Mouse (Mus musculus) heart, adult 18-20 months (tissue): ENCODE measurements around the gene Rab30. TPM values are rescaled to one million over a fixed set of nuclear protein-coding genes. Genes with fewer than 3 reads are reported as not detected.
"Not testable (repeated sequence)": the region's sequence is repeated elsewhere in the genome, so short reads cannot be mapped to it uniquely, and the experiment has no call there.

Source experiments
- DNase-seq, 2 experiments: peaks; one replicate each; pipeline ENCODE4 v3.0.0; 2021 to 2022; ENCODE audit warnings: mixed read lengths in 1 of 2
- total RNA-seq, 2 experiments: library from RNA; stranded (reverse); gene quantifications; 2 replicates each; pipeline ENCODE4 v1.2.3; 2021

Gene Rab30
- total RNA-seq, 2 experiments from 2014 or later: 22.0 to 23.3 TPM

DNA sequence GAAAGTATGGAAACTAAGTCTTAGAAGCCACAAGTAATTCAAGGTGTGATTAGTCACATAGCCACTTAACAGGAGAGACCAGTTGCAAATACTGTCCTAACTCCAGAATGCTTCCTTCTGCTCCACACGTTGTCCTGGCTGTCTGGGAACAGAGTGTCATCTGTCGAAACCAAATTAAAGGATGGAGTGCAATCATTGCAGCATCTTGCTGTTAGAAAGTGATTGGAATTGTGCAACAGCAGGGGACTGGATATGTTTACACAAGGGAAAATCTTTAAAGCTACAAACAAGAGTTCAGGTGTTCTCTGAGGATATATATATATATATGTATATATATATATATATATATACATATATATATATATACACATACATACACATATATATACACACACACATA is 9.0 kb downstream of the Rab30 start:
- no peak for DNase-seq

DNA sequence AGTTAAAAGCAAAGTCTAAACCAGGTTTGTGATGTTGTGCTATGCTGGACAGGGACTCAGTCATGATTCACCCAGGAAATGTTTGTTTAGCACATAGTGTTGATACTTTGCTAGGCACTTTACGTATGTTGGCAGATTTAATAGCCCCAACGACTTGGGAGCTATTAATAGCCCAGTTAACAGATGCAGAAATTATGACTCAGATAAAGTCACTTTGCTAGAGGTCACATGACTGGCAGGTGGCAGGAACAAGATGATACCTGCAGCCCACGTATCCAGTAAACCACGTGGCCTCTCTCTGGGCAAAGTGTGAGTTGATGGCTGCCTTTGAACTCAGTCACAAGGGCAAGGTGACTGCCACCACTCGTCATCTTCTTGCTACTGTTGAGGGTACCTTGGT is 16.7 kb downstream of the Rab30 start:
- DNase-seq: no peak

DNA sequence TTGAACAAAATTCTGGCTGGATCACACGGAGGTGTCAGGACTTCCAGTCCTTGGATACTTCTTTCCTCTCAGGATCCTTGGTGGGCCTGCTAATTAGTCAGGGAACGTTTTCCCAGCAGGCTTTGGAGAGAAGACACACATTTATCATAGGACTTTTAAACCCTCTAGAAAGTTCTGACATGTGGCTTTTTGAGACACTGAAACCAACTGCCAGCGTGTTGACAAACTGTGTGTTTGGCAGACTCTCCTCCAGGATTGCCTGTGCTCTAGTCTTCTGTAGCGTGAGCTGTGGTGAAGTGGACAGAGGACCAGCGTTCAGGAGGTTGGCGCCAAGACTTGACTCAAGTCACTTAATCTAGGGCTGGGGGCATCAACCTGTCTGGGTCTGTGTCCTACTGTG is 19.2 kb downstream of the Rab30 start:
- no peak for DNase-seq

DNA sequence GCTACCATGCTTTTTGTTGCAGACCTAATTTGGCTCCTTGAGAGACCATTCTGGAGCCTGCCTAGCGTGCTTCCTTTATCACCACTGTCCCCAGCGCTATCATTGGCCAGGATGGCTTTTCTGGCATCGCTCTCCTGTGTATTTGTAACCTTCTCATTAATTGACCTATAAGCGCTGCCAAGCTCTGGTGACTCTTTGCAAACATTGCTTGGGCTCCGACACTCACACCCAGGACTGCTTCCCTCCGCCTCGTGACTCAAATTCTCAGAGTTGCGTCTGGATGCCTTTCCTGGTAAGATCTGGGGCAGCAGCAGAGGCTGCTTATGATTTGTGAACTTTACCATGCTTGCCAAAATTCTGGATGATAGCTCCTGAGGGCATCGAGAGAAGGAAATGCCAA is 19.8 kb downstream of the Rab30 start:
- peak; percentile 72 to 82 for DNase-seq

DNA sequence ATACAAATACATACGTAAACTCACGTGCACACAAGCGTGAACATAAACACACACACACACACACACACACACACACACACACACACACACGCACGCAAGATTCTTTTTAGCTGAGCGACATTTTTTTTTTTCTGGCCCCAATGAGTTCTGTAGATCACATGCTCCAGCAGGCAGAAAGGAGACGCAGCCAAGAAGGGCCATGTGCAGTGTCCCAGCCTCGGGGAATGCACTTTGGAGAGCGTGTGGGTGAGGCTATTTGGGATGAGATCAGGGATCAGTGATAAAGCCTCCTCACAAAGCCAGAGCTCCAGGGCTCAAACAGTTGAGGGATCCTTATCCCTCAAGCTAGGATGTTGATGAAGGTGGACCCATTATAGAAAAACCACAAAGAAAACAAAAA is 24.0 kb downstream of the Rab30 start:
- peak; percentile 64 to 68 for DNase-seq

DNA sequence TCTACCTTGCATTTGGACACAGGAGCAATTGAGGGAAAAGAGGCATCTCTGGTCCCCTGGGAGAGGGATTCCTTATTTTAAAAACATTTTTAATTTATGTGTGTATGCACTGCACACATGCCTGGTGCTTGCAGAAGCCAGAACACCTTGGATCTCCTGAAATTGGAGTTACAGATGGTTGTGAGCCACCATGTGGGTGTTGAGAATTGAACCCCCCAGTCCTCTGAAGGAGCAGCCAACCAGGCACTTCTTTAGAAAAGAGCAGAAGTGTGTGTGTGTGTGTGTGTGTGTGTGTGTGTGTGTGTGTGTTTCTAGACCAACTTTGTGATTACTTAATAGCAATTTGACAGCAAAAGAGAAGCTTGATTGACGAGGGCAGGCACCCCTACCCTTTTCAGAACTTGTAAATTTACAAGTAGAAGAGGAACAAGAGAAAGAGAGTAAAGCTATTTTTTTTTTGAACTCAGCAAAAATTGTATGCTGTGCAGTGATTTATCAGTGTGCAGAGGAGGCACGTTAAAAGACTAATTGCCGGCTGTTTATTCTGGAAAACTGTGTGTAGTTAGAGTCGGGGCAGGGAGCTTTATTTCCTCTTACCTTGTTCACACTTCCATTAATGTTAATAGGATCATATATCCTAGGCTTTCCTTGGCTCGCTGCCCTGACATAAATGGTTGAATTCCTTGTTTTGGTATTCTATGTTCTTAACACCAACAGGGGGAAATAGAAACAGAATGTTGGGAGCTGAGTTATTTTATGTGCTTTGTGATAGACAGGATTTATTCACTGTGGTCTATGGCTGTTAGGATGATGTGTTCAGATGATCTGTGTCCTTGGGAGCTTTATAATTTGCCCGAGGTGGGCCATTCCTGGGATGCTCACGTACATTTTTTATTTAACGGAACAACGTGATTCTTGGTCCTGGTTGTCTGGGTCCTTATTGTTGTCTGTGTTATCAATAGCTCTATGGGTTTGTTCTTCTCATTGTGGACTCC is 25.0 kb downstream of the Rab30 start:
- no peak for DNase-seq

DNA sequence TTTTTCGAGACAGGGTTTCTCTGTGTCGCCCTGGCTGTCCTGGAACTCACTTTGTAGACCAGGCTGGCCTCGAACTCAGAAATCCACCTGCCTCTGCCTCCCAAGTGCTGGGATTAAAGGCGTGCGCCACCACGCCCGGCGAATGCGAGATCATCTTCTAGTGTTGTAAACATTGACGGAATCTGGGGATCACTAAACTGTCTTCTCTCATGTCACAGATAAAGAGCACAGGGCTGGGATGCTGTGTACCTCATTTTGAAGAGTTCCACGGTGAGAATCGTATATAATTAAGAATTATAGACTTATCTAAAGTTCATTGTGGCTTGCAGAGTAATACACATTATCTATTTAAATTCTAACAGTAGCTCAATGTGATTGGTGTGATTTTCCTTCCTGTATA is 26.7 kb downstream of the Rab30 start:
- DNase-seq: not testable (repeated sequence)

DNA sequence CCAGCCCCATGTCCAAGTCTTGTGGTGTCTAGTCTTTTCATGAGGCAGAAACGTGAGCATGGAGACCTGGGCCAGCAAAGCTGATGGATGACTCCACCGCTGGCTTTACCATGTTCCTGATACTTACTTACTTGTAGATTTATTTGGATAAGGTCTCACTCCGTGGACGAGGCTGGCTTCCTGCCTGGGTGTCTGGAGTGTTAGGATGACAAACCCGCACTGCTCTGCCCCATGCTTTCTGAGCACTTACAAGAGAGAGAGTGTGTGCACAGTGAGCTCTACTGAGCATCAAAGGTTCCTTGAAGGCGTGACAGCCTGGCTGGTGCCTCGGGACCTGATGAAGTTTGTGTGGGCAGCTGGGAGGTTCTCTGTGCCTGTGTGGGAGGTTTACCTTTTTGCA is 27.5 kb downstream of the Rab30 start:
- DNase-seq: no peak

DNA sequence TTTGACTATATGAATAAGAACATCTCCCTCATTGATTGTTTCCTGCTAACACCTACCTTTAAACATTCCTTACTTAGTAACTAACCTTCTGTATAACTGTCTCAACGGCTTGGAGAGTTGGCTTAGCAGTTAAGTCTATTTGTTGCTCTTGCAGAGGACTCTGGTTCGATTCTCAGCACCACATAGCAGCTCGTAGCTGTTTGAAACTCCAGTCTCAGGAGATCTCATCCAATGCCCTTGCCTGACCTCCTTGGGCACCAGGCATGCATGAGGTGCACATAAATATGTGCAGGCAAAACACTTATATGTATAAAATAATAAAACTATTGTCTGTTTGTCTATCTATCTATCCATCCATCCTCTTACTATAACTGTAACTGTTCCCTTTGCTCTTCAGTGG is 31.6 kb downstream of the Rab30 start:
- DNase-seq: no peak

DNA sequence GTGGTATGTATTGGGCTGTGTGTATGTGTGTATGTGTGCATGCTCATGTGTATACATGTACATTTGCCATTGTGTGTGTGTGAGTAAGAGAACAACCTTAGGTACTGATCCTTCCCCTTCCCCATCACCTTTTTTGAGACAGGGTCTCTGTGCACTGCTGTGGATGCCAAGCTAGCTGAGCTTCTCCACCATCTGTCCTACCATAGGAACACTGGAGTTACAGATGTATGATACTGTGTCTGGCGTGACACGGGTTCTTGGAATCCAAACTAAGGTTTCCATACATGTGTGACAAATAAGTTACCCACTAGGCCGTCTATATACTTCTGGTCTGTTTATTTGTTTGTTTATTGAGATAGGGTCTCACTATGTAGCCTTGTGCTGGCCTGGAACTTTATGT is 32.2 kb downstream of the Rab30 start:
- DNase-seq: no peak

DNA sequence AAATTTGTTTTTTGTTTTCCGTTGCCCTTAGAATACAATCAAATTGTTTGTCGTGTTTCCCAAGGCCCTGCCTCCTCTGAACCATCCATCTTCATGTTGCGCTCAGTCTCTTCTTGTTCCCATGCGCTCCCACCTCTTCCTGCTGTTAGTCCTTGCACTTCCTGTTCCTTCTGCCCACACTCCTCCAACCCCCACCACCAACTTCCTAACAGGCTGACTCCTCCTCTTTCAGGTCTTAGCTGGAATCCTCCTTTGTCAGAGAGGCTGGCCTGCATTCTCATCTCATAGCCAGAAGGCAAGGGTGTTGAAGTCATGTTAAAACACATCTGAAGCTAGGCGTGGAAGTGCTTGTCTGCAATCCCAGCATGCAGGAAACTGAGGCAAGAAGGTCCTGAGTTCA is 33.3 kb downstream of the Rab30 start:
- DNase-seq: no peak

DNA sequence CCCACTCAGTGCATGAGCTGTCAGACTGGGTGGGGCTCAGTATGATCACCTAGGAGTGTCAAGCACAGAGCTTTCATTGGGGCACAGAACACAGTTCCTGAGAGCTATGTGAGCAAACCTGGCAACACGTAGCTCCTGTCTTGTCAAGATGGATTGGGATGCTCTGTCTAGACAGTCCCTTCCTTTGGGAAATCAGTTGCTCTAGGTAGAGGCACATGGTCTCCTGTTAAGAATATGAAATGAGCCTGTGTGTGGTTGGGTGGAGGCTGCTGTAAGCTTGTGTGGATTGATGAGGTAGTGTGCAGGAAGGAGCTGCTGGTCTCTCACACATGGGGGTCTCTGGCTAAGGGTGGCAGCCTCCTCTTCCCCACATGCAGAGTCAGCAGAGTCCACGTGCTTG is 34.3 kb downstream of the Rab30 start:
- DNase-seq: no peak

DNA sequence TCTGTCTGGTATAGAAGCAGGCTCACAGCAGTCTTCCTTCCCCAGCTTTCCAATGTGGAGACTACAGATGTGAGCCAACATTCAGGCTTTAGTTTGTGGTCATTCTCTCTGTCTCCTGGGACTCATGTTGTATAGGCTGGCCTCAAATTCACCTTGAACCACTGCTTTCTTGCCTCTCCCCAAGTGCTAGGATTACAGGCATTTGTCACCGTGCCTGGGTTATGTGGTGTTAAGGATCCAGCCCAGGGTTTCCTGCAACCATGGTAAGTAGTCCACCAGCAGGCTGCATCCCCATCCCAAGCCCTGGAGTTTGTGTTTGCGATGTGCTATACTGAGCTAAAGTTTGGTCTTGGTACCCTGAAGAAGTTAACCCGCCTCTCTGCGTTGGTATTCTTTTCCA is 35.2 kb downstream of the Rab30 start:
- DNase-seq: no peak

DNA sequence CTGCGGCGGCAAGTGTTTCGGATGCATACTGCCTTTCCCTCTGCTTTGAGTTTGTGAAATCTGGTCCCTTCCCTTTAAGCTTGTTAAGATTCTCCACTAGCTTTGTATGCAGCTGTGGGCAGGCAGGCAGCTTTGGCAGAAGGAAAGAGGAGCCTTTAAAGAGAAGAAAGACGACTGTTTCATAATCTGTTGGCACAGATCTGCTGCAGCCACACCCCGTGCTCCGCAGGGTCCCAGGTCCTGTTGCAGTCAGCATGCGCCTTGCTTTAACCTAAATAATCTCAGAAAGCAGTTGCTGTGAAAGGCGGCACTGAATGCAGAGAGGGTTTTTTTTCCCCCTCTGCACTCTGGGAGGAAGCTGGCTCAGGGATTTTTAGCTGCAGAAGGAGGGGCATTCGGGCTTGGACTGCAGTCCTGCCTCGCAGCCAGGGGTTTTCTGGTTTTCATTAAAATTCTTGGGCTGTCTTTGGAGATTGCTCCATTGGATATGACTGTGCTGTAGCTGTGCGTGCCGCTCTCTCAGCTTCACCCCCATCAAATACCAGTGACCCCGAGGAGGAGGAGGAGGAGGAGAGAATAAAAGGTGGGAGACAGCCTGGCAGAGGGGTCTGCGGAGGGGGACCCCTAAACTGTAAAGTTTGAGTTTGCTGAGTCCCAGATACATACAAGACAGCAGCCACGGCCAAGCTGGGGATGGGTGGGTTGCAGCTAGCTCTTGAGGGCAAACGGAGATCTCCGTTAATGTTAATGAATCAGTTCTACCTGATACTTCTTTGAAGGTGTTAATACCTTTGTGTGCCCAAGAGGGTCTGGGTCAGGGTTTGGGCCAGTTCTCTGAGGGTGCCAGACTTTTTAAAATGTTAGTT is 35.9 kb downstream of the Rab30 start:
- DNase-seq: peak; percentile 71 to 74

DNA sequence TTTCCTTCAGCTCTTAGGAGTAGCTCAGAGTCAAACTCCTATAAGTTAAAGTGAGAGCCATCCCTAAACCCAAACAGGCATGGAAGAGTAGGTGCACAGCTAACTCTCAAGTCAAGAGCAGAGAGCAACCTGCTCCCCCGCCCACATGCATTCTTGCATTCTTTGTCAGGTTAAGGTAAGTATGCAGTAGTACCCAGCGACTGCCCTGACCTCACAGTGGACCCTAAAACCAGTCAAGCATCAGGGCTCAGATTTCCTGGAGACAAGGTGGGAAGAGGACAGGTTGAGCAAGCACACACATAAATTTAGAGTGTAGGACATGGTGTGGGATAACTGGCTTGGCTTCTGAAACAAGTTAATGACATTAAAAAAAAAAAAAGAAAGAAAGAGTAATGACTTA is 37.7 kb downstream of the Rab30 start:
- no peak for DNase-seq

DNA sequence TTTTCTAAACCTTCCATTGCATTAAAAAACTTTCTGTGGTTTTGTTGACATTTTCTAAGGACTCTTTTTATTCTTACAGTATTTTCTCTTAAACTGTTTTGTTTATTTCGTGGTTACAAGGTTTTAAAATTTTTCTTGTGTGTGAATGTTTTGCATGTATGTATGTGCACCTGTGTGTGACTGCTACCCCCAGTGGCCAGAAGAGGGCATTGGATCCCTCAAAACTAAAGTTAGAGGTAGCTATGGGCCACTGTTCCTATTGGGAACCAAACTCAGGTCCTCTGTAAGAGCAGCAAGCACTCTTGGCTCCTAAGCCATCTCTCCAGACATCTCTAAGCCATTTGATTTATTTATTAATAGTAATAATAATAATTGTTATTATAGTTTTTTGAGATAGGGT is 40.0 kb downstream of the Rab30 start:
- no peak for DNase-seq

DNA sequence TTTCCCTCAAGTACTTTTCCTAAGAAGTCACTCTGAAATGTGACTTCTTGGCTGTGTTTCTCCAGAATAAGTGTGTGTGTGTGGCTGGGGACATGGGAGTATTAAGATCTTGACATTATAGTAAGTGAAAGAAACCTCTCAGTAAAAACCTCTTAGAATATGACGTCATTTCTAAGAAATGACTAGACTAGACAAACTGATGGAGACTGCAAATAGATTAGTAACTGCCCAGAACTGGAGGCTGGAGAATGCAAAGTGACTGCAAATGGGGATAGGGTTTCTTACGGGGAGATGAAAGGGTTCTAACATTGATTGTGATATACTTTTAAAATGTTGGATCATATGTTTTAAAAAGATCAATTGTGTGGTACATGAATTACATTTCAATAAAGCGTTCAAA is 40.5 kb downstream of the Rab30 start:
- no peak for DNase-seq

DNA sequence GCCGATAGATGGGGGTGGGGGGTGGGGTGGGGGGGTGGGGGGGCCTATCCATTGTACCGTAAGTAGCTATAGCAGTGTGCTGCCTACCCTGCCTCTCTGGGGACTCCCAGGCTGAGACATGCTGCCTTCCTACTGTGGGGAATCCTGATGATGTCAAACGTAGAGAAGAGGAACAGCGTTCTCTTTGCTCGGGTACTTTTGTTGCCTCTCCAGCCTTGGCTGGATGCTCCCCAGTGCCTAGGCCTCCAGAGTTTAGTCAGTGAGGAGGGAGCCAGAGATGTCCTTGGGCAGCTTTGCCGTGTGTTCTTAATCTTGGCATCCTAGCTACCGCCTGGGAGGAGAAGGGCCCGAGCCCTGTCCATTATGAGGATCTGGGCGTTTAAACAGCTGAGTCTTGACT is 41.1 kb downstream of the Rab30 start:
- no peak for DNase-seq

DNA sequence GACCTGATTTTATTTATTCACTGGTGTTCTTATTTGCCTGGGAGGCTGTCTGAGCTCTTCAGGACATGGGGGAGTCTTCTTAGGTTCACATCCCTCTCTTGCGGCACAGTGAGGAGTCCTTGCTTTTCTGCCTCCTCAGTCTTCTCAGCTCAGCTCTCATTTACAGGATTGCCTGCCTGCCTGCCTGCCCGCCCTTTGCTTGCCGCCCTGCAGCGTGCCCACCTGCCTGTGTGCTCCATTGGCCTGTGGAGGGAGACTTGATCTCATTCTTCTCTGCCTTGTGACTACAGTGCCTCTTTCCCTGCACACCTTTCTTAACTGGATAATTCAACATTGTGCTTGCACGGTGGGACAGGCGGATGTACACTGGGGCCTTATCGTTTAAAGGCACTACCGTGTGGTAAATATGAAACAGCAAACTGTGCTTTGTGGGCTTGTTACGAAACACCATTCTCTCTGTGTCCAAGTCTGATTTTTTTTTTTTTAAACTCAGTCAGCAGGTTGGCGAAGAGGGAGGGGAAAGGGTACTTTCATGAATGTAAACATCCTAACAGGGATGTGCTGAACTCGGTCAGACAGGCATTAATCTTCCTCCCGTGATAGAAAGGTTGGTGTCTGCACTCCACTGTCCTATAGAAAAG is 41.9 kb downstream of the Rab30 start:
- DNase-seq: no peak

DNA sequence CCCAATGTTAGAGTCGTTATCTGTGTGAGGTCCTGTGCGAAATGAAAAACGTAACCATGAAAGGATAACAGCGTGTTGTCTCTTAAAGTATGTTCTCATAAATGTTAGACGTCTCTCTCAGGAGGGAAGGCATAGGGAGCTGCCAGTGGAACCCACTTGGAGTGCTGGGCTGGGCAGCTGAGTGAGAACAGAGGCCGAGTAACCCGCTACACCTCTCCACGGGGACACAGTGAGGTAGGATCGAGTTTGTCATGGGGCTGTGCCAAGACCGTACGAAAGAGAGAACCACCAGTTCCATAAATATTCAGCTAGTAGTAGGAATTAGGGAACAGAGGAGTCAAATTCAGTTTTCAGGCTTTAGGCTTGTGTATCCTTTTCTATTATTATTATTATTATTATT is 42.5 kb downstream of the Rab30 start:
- DNase-seq: no peak

DNA sequence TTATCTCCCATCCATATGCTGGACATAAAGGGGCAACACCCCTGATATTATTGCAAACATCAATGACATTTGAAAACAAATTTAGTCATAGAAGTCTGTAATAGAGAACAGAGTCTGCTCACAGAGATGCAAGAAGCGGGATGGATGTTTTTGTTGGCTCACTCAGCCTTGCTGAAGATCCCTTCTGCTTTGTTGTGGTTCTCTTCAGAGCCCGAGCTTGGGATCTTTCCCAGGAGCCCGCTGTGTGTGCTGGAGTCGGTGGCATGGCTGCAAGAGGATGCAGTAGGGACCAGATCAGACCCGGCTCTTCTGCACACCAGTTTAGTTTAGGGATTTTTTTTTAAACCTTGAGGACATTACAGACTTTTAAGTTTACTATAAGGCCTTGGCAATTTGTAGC is 54.3 kb downstream of the Rab30 start:
- DNase-seq: peak in 1 of 2 experiments; percentile 27

DNA sequence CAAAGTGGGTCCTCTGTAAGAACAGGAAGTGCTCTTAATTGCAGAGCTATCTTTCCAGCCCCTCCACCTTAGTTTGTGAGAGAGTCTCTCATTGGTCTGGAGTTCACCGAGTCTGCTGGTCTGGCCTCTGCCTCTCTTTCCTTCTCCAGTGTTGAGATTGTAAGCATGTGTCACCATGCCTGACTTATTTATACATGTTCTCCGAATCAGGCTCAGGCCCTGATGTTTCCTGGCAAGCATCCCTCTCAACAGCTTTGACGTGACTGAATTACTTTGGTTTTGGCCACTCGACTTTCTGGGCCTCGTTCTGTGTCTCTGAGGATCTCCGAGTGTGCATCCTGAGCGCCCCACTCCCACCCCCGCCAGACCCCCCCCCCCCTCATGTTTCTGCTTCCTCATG is 55.4 kb downstream of the Rab30 start:
- DNase-seq: peak; percentile 45 to 50
